Mouse (Mus musculus): Measurements from ENCODE around the gene T2. TPM values are rescaled to one million over a fixed set of nuclear protein-coding genes. Genes with fewer than 3 reads are reported as not detected.
"Not testable (repeated sequence)": the region's sequence is repeated elsewhere in the genome, so short reads cannot be mapped to it uniquely, and the experiment has no call there.

T2 gene
- polyA plus RNA-seq, 1 experiment from 2014 or later = 0.38 TPM

DNA sequence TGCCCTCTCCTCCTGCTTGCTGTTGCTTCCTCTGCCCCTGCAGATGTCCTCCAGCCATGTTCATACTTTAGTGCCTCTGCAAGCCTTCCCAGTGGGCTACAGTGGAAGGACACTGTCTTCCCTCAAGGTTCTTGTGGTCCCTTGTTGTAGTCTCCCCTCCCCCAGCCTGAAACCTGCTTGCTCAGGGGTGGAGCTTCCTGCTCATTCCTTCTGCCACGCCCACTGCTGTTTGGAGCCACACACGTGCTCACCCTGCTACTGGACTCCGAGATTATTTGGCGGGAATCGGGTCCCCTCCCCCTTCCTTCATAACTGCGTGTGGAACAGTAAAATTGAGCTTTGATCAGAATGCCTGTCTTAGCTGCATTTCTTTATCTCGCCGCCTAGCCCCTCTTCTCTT is 48.1 kb downstream of the T2 start:
- not testable (repeated sequence) for H3K36me3 ChIP-seq; H3K27me3 ChIP-seq; H3K27ac ChIP-seq; H3K4me2 ChIP-seq; ATAC-seq (ENCODE audit: low FRiP score); H3K9ac ChIP-seq; H3K9me3 ChIP-seq; H3K4me3 ChIP-seq
- peaks cover 16% of the 10 kb centered on the region for H3K4me1 ChIP-seq (replicated peaks)
- WGBS = 63% methylated on average over 8 of the region's 8 CpGs

DNA sequence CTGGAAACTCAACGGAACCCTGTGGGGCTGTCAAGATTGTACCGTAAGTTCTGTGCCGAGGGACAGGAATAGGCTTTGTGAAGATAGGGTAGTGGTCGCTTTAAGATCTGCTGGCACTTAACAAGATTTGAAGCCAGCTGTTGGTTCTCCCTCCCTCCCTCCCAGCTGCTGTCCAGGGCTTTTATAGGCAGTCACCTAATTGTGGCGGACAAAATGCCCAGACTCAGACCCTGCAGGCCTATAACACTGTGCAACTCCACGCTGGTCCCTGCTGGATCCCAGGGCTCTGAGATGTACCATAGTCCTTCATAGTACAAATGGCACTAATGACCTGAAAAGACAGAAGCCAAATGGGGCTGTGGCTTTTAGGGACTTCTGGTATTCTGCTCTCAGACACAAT is 50.5 kb downstream of the T2 start:
- no peak for ATAC-seq (ENCODE audit: low FRiP score)

DNA sequence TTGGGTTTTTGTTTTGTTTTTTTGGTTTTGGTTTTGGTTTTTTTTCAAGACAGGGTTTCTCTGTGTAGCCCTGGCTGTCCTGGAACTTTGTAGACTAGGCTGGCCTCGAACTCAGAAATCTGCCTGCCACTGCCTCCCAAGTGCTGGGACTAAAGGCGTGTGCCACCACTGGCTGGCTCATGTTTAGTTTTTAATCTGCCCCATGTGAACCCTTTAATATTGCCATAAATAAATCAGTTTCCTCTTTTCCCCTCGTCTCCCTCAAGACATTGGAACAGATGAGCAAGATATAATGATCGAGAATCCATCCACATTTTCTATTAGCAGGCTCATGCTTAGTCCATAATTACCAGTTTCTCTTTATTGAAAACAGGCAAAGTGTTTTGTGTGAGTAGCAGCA is 52.2 kb downstream of the T2 start:
- not testable (repeated sequence) for ATAC-seq (ENCODE audit: low FRiP score); H3K36me3 ChIP-seq; H3K9me3 ChIP-seq; H3K27ac ChIP-seq; H3K4me2 ChIP-seq; H3K9ac ChIP-seq; H3K4me3 ChIP-seq
- H3K27me3 ChIP-seq = peaks cover 14% of the 10 kb centered on the region
- 63% methylated on average over 4 of the region's 4 CpGs for WGBS
- peaks cover 20% of the 10 kb centered on the region for H3K4me1 ChIP-seq (replicated peaks)

More for the DNA sequence above, 50.5 kb downstream of the T2 start:
- Histone ChIP-seq H3K4me2 (no peak overlapping the region), H3K4me3 (no peak overlapping the region), H3K36me3 (no peaks in the 10 kb centered on the region), H3K9me3 (no peaks in the 10 kb centered on the region), H3K4me1 (replicated peaks) (peaks cover 20% of the 10 kb centered on the region), H3K27me3 (peaks cover 10% of the 10 kb centered on the region), H3K9ac (no peak overlapping the region), H3K27ac (no peak overlapping the region)
- WGBS = 20% methylated on average over 6 of the region's 6 CpGs

DNA sequence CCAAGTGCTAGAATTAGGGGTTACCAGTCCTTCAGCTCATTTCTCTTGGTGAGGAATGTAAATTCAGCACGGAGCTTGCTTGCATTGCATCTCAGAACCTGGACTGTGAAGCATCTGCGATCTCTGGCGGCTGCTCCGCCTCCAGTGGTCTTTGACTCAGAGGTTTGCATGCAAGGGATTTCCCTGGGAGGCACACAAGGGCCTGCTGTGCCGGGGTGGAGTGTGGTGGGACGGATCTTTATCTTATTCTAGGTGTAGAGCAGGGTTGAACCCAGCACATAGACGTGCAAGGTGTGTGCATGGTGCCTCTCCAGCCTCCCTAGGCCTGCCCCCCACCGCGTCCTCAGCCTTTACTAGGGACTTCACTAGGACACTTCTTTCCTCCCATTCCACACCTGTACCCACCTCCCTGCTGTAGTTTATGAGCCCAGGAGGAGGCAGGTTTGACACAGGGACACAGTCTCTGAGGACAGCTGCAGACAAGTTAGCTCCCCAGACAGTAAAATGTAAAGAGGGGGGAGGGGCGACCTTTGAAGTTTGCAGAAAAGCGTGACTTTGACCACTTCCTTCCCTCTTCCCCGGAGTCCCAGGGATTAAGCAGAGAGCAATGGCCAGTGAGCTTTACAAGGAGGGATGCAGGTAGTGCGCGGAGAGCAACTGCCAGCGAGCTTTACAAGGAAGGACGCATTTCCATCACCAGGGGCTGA is 53.0 kb downstream of the T2 start:
- 7% methylated on average over 16 of the region's 16 CpGs for WGBS
- no peak overlapping the region for H3K4me2 ChIP-seq
- H3K27me3 ChIP-seq = peaks cover 22% of the 10 kb centered on the region
- no peak overlapping the region for H3K27ac ChIP-seq
- 0 out of 2 replicates have a peak overlapping the region, but pooled peaks have one; percentile 19 for H3K9ac ChIP-seq
- H3K9me3 ChIP-seq = no peaks in the 10 kb centered on the region
- no peak overlapping the region for H3K4me3 ChIP-seq
- H3K4me1 ChIP-seq (replicated peaks) = peaks cover 20% of the 10 kb centered on the region
- H3K36me3 ChIP-seq = no peaks in the 10 kb centered on the region
- ATAC-seq (ENCODE audit: low FRiP score) = no peak

DNA sequence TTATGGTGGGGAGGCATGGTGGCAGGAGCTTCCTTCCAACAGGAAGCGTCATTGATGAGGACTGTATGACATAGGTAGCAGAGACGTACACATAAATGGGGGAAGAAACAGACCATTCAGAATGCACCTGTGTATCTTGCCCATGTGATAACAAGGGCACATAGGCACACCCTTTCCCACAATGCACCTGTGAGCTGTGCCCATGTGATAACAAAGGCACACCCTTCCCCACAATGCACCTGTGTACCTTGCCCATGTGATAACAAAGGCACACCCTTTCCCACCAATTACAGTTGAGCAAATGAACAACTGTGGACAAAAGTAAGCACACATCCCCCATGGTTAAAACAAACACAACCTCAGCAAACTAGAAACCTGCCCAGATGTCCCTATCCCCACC is 54.5 kb downstream of the T2 start:
- H3K4me3 ChIP-seq = no peak overlapping the region
- H3K36me3 ChIP-seq = no peaks in the 10 kb centered on the region
- WGBS = 86% methylated on average over 2 of the region's 2 CpGs
- no peaks in the 10 kb centered on the region for H3K9me3 ChIP-seq
- H3K4me2 ChIP-seq = no peak overlapping the region
- peaks cover 31% of the 10 kb centered on the region for H3K27me3 ChIP-seq
- H3K9ac ChIP-seq = no peak overlapping the region
- peaks cover 21% of the 10 kb centered on the region for H3K4me1 ChIP-seq (replicated peaks)
- no peak overlapping the region for H3K27ac ChIP-seq
- no peak for ATAC-seq (ENCODE audit: low FRiP score)

DNA sequence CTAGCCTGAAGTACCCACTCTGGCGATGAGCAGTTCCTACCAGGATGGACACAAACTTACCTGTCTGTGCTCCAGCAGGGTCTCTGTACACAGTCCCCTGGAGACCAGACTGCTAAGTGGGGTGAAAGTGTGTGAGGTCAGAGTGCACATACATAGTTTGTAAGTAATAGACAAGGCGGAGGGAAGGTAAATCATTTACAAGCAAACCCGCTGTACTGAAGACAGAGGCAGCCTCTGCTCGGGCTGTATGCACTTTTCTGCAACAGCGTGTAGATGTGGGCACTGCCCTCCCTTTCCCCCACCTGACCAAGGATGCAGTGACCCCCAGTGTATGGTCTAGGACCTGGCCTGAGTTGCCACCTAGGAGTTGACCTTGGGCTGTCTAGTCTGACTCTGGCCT is 57.9 kb downstream of the T2 start:
- ATAC-seq (ENCODE audit: low FRiP score) = no peak
- 35% methylated on average over 5 of the region's 5 CpGs for WGBS
- H3K4me3 ChIP-seq = no peak overlapping the region
- no peaks in the 10 kb centered on the region for H3K9me3 ChIP-seq
- H3K4me2 ChIP-seq = no peak overlapping the region
- H3K27me3 ChIP-seq = peaks cover 29% of the 10 kb centered on the region
- no peak overlapping the region for H3K9ac ChIP-seq
- no peaks in the 10 kb centered on the region for H3K36me3 ChIP-seq
- no peak overlapping the region for H3K27ac ChIP-seq
- H3K4me1 ChIP-seq (replicated peaks) = peaks cover 13% of the 10 kb centered on the region

DNA sequence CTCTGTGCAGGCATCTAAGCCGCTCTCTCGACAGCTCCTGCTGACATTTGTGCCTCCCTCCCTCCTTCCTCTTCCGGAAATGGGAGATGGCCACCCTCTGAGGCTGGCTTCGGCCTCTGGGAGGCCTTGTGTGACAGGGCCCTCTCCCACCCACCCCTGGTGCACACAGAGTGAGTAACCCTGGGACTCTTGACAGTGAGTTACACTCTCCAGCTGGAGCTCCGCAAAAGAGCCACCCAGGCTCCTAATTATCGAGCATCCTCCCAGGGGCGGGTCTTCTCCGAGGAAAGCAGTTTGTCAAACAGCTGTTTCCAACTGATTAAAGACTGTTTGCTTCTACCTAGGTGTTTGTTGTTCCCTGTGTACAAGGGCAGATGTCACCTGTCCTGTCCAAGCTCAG is 59.7 kb downstream of the T2 start:
- Histone ChIP-seq H3K4me1 (replicated peaks) (peaks cover 7% of the 10 kb centered on the region; the same call in 1 of the 2 replicates), H3K4me2 (no peak overlapping the region), H3K36me3 (no peaks in the 10 kb centered on the region), H3K9me3 (no peaks in the 10 kb centered on the region), H3K4me3 (no peak overlapping the region), H3K9ac (no peak overlapping the region), H3K27me3 (peaks cover 23% of the 10 kb centered on the region), H3K27ac (no peak overlapping the region)
- 13% methylated on average over 8 of the region's 8 CpGs for WGBS
- no peak for ATAC-seq (ENCODE audit: low FRiP score)

DNA sequence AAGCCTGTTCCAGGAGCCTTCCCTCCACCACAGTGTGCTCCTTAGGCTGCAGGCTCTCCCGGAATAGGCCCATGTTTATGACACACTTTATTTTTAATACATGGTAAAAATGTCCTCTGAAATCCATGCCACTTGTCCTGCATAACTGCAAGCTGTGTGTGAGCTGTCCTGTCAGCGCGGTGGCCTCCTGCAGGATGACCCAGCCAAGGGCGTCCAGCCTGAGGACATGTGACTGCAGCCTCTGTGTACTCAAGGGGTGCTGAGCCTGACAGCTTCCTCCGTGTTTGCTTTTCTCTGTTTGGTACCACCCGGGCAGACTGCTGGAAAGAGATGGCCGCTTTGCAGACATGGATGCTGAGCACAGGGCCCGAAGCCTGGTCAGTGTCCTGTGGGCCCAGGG is 61.1 kb downstream of the T2 start:
- Histone ChIP-seq H3K36me3 (no peaks in the 10 kb centered on the region), H3K9me3 (no peaks in the 10 kb centered on the region), H3K9ac (no peak overlapping the region), H3K4me3 (no peak overlapping the region), H3K27me3 (peaks cover 23% of the 10 kb centered on the region), H3K27ac (no peak overlapping the region), H3K4me2 (no peak overlapping the region), H3K4me1 (replicated peaks) (peaks cover 7% of the 10 kb centered on the region; the same call in 1 of the 2 replicates)
- no peak for ATAC-seq (ENCODE audit: low FRiP score)
- 54% methylated on average over 8 of the region's 8 CpGs for WGBS

DNA sequence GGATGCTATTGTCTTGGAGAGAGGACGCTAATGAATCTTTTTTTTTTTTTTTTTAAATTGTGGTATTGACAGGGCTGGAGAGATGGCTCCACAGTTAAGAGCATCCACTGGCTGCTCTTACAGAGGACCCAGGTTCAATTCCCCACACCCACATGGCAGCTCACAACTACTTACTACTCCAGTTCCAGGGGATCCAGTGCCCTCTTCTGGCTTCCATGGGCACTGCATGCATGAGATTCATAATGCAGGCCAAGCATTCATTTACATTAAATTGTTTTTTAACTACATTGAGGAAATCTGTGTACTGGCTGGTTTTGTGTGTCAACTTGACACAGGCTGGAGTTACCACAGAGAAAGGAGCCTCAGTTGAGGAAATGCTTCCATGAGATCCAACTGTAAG is 64.9 kb downstream of the T2 start:
- Histone ChIP-seq H3K4me3 (no peak overlapping the region), H3K27ac (no peak overlapping the region), H3K4me1 (replicated peaks) (peaks cover 2% of the 10 kb centered on the region; the same call in 1 of the 2 replicates), H3K27me3 (peaks cover 7% of the 10 kb centered on the region), H3K9ac (no peak overlapping the region), H3K4me2 (no peak overlapping the region), H3K9me3 (no peaks in the 10 kb centered on the region), H3K36me3 (no peaks in the 10 kb centered on the region)
- no peak for ATAC-seq (ENCODE audit: low FRiP score)
- 54% methylated on average over 1 of the region's 1 CpGs for WGBS

DNA sequence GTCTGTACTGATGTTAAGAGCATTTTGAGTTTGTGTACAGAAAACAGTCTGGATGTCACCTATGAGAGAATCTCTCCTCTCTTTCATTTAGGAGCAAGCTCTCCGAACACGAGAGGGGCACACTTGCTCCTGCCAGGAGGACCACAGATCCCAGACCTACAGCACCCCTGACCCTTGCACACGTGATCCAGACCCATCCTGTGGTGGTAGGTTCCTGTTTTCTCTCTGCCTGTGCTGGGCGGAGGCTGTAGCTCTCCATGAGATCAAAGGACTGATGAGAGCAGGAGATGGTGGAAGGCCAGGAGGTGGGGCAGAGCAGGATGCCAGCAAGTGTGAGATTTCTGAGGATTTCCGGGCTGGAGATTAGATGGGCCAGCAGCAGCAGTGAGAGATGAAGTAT is 65.7 kb downstream of the T2 start:
- Histone ChIP-seq H3K4me3 (no peak overlapping the region), H3K27ac (no peak overlapping the region), H3K4me1 (replicated peaks) (no peaks in the 10 kb centered on the region), H3K9ac (no peak overlapping the region), H3K36me3 (no peaks in the 10 kb centered on the region), H3K27me3 (peaks cover 10% of the 10 kb centered on the region), H3K9me3 (no peaks in the 10 kb centered on the region), H3K4me2 (no peak overlapping the region)
- WGBS = 54% methylated on average over 5 of the region's 5 CpGs
- ATAC-seq (ENCODE audit: low FRiP score) = no peak

DNA sequence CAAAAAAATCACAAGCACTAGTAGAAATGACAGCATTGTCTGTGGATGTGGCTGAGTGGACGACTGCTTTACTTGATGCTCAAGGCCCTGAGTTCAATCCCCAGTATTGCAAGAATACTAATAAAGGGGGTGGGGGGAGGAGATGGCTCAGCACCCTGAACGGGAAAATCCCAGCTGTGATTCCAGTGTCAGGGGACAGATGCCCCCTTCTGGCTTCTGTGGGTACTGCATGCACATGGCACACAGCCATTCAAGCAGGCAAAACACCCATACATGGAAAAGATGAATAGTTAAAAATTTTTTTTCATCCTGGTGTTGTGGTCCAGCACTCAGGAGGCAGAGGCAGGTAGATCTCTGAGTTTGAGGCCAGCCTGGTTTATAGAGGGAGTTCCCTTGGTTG is 67.5 kb downstream of the T2 start:
- Histone ChIP-seq H3K4me1 (replicated peaks) (no peaks in the 10 kb centered on the region), H3K36me3 (no peaks in the 10 kb centered on the region), H3K9me3 (no peaks in the 10 kb centered on the region), H3K27ac (no peak overlapping the region), H3K27me3 (peaks cover 23% of the 10 kb centered on the region), H3K9ac (no peak overlapping the region), H3K4me2 (no peak overlapping the region), H3K4me3 (no peak overlapping the region)
- 35% methylated on average over 2 of the region's 2 CpGs for WGBS
- no peak for ATAC-seq (ENCODE audit: low FRiP score)

DNA sequence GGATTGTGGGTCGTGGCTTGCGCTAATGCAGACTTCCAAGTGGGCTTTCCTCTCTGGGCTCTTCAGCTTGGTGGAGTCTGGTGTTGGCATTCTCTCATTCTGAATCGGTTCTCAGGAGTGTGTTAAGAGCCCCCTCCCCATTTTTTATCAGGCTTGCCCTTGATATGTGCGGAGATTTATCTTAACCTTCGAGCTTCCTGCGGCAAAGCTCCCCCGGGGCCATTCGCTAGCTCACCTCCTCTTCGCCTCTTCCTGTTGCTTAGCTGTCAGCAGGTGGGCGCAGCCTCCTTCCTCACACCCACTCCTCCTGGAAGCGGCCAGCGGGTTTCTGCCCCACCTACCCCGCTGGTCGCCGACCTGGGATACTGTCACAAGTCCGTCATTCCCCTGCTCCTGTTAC is 73.6 kb downstream of the T2 start:
- no peak overlapping the region for H3K27ac ChIP-seq
- H3K36me3 ChIP-seq = no peaks in the 10 kb centered on the region
- ATAC-seq (ENCODE audit: low FRiP score) = no peak
- H3K4me3 ChIP-seq = no peak overlapping the region
- no peaks in the 10 kb centered on the region for H3K9me3 ChIP-seq
- H3K4me2 ChIP-seq = no peak overlapping the region
- H3K4me1 ChIP-seq (replicated peaks) = peaks cover 24% of the 10 kb centered on the region
- H3K27me3 ChIP-seq = peaks cover 85% of the 10 kb centered on the region
- WGBS = 1% methylated on average over 16 of the region's 16 CpGs
- H3K9ac ChIP-seq = no peak overlapping the region

DNA sequence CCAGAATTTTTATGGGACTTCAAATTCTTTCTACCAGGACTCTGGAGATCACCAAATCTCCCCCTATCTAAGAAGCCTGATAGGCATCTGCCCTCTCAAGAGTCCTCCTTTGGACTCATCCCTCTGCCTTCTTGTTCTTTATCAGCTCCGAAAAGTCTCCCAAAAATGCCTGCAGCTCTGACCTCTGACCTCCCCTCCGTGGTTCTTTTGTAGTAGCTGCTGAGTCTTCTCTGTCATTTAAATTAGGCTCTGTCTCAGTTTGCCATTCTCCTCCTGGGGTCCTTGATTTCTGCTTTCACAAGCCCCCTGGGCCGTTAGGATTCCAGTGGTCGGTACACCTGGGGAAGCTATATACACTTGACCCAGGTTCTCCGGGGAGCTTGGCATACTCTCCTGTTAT is 74.1 kb downstream of the T2 start:
- Histone ChIP-seq H3K4me3 (no peak overlapping the region), H3K36me3 (no peaks in the 10 kb centered on the region), H3K27ac (no peak overlapping the region), H3K4me1 (replicated peaks) (peaks cover 26% of the 10 kb centered on the region), H3K4me2 (no peak overlapping the region), H3K9ac (no peak overlapping the region), H3K27me3 (peaks cover 88% of the 10 kb centered on the region), H3K9me3 (no peaks in the 10 kb centered on the region)
- no peak for ATAC-seq (ENCODE audit: low FRiP score)
- 2% methylated on average over 5 of the region's 5 CpGs for WGBS

Measured in hindbrain, embryonic 13.5 days (tissue).